Mouse (Mus musculus): ENCODE measurements around the gene Appbp2.
"Not testable (repeated sequence)": the region's sequence is repeated elsewhere in the genome, so short reads cannot be mapped to it uniquely, and the experiment has no call there.

The Appbp2 gene

DNA sequence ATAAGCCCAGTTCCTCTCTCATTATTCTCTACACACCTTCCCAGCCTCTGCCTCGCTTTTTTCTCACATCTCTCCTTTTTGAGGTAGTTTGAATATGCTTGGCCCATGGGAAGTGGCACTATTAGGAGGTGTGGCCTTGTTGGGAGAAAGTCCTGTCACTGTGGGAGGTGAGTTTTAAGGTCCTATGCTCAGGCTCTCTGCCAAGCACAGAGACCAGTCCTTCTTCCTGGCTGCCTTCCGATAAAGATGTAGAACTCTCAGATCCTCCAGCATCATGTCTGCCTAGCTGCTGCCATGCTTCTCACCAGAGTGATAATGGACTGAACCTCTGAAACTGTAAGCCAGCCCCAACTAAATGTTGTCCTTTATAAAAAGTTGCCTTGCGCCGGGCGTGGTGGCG is 12.4 kb downstream of the Appbp2 start:
- DNase-seq = peak in 1 of 2 experiments; percentile 22

DNA sequence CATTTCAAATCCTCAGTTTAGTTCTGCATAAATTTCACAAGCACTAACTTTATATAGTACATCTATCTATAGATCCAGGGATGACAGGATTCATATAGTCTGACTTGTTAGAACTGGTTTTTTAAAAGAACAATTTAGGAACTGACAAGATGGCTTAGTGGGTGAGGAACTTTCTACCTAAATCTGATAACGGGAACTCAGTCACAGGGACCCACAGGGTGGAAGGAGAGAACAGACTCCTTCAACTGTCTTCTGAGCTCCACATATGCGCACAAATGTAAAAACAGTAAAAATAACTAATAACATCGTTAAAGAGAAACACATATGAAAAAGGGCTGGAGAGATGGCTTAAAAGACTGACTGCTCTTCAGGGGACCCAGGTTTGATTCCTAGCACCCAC is 15.9 kb downstream of the Appbp2 start:
- DNase-seq = no peak

DNA sequence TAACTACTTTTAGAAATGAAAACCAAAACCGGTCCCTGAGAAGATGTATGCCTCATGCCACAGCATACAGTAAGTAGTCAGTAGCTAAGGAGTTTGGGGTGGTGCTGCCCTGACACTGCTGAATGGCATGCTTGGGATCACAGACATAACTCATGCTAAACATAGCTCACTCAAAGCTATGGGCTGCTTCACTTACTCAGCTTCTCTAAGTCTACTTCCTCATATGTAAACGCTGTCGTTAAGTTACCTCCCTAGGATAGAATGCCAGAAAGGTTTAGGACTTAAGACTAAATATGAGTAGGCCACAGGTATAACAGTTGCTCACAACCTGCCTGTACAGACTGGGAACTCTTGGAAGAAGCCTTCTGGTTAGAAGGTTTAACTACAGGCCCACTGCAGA is 20.3 kb downstream of the Appbp2 start:
- no peak for DNase-seq

DNA sequence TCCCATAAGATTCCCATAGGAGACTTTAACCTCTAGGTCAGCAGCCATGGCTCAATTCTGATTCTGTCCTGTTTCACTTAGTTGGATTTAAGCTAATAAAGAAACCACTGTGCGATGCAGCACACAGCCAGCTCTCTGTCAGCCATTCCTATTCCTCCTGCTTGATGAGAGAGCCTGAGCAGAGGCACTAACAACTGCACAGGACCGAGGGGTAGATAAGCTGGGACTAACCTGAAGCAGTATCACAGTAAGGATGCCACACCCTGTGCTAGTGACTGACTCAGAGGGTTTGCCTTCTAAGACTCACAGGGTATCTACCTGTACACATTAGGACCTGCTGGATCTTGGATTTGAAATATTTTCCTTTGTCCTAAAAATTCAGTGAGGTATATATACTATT is 21.7 kb downstream of the Appbp2 start:
- no peak for DNase-seq

DNA sequence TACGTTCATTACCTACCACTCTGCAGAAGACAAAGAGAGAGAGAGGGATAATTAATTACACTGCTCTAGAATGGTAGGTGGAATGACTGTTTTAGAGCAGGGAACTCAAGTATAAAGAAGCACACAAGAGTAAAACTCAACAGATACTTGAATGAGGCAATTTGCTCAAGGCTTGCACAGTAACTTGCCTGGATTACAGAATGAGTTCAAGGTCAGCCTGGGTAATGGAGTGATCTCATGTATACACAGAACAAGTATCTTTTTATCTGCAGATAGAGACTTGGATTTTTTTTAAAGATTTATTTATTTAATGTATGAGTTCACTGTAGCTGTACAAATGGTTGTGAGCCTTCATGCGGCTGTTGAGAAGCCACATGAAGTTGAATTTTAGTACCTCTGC is 23.8 kb downstream of the Appbp2 start:
- no peak for DNase-seq

DNA sequence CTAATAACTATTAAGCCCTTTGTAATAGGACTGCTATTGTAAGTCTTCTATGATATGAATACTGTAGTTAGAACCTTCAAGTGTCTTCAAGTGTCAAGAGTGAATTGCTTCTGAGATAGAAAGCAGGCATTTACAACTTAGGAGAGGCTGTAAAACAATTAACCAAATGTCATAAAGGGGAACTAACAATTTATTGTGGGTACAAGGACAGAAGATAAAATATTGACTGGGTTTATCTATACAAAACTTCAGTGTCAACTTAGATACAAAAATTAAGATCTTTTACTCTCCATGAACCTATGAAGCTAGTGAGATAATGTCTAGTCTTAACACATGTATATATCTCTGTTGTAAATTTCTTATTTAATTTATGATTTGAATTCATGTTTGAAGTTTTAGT is 28.7 kb downstream of the Appbp2 start:
- no peak for DNase-seq

DNA sequence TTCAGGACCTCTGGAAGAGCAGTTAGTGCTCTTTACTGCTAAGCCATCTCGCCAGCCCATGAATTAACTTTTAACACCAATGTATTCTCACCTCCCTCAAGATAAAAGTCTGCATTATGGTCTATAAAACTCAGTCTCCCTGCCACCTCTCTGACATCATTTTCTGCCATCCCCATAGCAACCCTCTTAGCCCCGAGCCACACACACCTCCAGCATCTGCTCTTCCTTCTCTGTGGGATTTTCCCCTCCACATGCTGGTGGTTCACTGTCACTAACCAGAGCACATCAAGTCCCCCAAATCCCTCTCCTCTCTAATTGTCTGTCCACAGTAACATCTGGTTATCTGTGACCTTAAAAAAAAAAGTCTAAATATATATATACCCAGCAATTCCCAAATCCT is 36.0 kb downstream of the Appbp2 start:
- DNase-seq = no peak

DNA sequence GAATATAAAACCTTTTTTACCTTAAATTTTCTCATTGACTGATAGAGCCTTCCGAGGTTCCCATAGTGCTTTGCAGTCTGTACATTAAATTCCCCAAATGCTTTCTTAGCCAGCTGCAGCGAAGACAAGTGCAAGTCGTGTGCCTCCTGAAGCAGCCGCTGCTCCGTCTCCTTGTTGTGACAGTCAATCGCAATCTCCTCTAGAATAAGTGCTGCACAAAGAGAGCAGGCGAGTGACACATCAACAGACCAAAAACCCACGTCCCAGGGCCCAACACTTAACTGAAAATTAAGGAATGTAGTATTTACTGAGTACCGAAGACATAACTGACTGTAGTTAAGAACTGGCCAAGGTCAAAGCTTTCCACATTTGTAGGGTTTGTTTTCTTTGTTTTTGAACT is 38.9 kb downstream of the Appbp2 start:
- no peak for DNase-seq

DNA sequence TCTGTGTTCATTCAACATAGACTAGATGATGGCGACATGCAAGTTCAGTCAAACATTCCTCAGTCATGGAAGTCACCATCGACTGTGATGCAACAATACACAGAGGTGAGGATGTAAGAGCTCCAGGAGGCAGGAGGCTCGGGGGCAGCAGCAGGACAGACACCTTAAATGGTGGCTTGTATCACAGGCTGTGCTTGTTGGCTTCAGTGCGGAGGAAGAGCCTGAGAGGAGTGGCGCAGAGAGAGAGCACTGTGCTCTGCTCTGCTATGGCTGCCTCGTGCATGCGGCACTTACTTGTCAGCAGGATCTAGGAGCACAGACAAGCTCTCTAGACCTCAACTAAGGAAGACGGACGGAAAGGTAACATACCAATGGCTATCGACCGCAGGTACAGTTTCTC is 40.7 kb downstream of the Appbp2 start:
- DNase-seq = no peak

DNA sequence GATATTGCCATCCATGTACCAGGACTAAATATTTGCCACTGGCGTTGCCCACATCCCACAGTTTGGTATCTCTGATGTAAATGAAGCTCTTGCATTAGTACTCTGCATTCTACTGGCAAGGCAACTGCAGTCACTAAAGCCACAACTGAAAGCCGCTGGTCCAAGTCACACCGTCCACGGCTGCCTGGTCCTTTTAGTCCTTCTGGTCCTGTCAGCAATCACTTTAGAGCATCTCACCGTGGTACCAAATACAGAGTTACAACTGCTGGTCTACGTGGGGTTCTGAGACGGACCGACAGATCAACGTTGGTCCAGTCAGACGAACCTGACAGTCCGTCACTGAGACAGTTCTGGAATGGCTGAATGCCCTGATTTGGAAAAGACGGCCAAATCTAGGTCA is 44.2 kb downstream of the Appbp2 start:
- DNase-seq = no peak

DNA sequence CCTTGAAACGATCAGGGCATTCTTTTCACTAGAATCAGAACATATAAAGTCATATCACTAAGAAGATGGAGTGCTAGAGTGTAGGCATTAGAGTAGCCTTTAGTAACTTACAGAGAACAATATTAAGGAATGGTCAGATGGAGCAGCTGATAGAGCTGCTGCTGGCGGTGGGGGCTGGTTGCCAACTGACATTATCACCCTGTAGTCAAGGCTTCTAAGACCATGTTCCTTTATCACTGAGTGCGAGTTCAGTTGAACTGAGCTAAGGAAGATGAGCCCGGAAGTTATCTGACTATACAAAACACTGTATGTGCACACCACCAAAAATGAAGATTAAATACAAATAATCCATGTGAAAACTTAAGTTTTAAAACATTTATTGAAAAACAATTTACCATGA is 45.8 kb downstream of the Appbp2 start:
- no peak for DNase-seq

DNA sequence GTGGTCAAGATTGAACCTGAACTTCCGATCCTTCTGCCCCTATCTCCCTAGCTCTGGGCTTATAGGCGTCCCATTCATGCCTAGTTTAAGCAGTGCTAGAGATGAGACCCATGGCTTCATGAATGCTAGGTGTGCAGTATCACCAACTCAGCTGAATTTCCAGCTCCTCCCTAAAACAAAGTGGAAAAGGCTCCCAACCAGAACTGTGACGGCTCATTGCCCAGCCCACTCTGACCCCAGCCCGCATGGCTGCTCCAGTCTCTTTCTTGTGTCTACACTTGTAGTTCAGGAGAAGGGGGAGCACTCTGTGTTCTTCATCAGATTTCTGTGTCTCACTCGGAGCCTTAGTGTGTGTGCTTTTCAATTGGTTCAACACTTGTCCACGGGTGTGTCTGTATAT is 50.1 kb downstream of the Appbp2 start:
- no peak for DNase-seq

DNA sequence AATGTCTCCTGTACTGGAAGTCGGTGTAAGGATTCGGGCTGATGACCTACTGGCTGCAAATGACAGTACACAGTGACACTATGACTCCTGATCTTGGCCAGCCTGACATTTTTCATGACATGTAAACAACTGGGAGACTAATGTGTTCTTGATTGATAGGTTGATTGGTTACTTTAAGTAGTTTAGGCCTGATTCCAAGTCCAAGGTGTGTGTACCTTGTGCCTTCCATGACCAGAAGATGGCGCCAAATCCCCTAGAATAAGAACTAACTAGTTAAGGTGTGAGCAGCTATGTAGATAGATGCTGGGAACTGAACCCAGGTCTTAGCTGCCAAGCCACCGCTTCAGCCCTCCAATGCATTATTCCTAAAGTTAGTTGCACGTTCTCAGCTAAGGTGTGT is 50.8 kb downstream of the Appbp2 start:
- peak; percentile 44 to 78 for DNase-seq

DNA sequence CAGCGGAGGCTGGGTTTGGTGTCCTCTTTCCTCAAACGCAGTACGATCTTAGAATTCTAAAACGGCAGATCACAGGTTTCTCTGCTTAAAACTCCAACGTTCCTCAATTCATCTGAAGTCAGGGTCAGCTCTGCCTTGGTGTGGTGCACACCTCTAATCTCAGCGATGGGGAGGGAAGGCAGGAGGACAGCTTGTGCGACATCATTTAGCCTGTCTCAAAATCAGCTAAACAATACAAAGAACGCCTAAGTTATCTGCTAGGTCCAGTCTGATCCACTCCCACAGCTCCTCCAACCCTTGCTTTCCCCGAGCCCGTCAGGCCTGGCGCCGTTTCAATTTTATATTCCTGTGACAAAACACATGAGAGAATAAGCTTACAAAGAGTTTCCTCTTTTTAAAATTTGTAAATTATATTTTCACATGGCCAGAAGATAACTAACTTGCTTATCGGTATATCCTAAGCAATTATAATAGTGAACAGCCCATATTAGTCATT is 51.6 kb downstream of the Appbp2 start:
- DNase-seq = peak in 1 of 2 experiments; percentile 21

DNA sequence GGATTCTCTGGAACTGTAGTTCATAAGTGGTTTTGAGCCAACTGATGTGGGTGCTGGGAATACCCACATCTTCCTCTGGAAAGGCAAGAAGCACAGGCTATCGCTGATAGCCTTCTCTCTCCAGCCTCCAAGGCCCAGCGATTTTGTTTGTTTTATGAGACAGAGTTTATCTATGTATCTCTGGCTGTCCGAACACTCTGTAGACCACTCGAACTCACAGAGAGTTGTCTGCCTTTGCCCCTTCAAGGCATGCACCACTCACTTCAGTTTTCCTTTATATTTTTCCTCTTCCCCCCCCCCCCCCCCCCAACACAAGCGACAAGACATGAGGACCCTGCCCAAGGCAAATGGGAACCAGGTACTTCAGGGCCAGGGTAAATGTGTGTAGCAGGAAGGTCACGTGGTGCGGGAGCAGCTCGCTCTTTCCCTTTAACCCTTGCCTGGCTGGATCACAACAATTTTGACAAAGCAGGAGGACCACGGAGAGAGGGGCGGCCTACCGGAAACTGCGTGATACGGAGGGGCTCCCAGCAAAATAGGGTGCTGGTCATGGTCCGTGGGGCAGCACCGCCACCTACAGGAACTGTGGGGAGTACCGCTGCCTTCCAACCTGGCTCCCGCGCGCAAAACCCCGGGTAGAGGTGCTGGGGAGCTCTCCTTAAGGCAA is 52.2 kb downstream of the Appbp2 start:
- DNase-seq = peak; percentile 69 to 72

DNA sequence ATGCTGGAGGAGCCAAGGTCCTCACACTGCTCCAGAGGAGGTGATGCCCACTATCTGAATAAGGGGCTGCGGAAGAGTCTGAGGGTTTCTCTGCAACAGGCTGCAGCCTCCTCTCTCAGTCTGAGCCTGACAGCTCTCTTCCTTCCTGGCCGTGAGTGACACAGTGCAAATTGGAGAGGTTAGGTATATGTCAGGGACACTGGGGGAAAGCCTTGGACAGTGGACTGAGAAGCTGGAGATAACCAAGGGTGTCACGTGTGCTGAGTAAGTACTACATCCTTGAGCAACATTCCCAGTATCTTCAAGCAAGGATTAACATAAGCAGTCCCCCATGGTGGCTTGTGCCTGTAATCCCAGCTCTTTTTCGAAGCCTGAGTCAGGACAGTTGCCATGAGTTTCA is 56.5 kb downstream of the Appbp2 start:
- DNase-seq = no peak

DNA sequence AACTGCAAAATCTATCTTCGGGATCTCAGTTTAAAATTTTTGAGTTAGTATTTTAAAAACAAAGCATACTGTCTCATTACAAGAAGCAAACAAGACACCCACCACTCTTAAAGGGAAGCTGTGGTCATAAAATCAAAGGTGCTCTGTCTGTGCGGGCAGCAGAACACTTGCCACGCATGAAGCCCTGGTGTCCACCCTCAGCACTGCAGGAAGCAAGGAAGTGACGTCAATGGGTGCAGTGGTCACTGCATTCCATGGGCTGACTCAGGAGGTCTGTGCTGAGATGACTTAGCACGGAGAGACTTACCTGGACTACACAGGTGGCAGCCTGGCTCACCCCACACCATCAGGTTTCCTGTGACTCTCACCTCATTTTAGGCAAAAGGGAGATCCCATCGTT is 57.2 kb downstream of the Appbp2 start:
- DNase-seq = no peak

DNA sequence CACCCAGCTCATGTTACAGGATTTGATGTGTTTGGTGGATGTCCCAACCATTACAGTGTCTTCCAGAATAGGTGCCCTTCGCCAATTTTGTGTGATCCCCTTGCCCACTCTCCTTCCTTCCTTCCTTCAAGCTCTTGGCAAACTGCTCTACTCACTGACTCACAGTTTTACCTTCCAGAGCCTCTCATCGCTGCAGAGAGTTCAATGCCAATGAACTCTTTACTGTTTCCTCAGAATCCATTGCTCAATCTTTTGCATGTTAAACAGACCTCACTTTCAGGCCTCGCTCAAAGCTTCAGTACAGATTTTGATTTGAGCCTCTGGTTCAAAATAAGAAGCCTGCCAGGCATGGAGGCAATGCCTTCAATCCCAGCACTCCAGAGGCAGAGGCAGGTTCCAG is 59.0 kb downstream of the Appbp2 start:
- no peak for DNase-seq

DNA sequence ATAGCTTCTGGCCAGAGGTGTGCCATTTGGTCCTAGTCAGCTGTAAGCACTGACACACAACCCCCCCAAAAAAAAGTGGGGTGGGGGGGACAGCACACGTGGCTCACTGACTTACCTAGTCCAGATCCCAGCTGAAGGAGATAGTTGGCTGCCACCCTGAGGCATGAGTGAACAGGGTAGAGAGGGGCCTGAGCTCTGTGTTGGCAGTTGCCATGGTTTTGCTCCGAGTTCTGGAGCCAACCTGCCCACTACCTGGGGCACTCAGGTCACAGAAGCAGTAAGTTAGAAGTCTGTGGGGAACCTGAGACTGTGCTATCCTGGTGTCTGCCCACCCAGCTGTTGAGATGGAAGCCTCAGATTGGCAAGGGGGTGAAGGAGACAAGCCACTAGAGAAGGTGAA is 64.1 kb downstream of the Appbp2 start:
- DNase-seq = no peak

DNA sequence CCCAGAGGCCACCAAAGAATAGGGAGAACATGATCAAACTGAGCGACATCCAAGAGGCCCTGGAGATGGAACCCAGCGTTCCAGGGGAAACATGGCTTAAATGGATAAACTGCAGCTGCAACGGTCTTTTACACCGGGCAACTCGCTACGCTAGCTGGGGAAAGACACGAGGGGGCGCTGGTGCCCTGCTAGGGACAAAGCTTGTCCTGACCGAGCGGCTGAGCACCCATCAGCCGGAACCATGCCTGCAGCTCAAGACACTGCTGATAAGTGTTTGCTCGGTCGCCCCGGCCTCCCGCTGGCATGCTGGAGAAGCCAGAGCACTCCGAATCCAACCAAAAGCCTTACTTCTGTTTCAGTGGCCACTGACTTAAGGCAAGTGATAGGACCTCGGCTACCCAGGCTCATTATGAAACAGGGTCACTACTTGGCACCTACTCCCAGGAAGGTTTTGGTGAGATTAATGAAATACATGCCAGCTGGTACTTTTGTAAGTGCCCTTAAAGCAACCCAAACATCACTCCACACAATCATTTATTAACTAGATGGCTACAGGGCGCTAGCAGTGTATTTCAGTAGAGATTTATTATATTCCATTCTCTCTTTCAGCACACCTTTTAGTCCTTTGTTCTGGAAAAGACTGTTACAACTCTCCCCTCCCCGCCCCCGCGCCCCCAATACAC is 64.7 kb downstream of the Appbp2 start, which contains the start of gene 1700125H20Rik:
Gene 1700125H20Rik (plus strand): TSS at position 347 of the 683 bp plus-strand sequence.
- peak; percentile 94 to 95 for DNase-seq

DNA sequence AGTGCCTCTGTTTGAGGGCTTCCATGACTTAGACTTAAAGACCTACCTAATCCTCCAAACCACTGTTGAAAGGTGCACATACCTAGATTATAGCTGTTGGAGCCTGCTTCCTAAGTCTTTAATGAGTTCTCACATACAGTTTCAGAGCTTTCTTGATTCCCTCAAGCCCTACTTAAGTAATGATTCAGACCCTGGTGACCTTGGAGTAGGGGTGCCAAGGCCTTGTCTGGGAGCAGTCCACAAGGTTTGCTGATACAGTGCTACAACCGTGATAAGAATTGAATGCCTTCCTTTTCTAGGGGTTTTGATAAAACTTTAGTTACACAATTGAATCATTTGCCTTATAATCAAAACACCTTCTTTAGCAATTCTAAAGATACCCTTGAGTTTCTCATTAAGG is 67.4 kb downstream of the Appbp2 start:
- no peak for DNase-seq

DNA sequence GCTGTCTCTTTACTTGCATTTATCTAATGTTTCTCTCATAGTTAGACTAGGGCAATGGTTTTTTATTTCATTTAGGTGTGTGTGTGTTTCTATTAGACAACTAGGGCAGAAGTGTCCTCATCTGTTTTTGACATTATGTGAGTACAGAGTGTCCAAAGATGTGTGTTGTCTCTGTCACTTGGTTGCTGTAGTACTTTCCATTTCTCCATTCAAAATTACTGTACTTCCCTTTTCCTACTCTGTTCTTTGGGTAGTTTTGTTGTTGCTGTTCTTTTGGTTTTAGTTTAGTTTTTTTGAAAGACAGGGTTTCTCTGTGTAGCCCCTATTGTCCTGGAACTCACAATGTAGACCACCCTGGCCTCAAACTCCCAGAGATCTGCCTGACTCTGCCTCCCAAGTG is 70.6 kb downstream of the Appbp2 start:
- no peak for DNase-seq

DNA sequence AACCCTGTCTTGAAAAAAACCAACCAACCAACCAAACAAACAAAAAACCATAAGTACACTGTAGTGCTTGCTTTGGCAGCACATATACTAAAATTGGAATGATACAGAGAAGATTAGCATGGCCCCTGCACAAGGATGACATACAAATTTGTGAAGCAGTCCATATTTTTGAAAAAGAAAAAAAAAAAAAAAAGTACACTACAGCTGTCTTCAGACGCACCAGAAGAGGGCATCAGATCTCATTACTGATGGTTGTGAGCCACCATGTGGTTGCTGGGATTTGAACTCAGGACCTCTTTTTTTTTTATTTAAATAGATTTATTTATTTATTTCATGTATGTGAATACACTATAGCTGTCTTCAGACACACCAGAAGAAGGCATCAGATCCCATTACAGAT is 71.9 kb downstream of the Appbp2 start:
- not testable (repeated sequence) for DNase-seq

DNA sequence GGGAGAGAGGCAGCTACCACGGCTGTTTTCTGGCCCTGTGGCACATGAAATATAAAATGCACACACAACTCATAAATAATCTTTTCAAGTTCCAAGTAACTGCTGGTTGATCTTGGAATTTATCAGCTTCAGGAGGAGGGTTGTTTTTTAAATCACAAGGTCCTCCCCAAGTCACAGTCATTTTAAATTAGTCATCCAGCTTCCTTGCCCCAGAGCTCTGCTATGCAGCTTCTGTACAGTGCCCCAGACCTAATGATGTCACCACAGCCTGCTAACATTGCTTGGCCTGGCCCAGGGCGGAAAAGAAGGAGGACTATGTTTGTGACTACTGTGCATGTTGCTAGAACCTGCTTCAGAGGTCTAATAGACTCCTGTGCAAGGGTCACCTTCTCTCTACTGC is 77.6 kb downstream of the Appbp2 start:
- DNase-seq = no peak
